Mouse (Mus musculus) hindbrain, postnatal 0 days (tissue): ENCODE data around the gene Mblac2. TPM values are rescaled to one million over a fixed set of nuclear protein-coding genes. Genes with fewer than 3 reads are reported as not detected.

Experiments used
- ATAC-seq: fragments of 200-750 bp; cut with Nextera tagmentation; 2 replicates; pipeline ENCODE4 v1.8.0; 2017; ENCODE audit warnings: mild to moderate bottlenecking, moderate TSS enrichment, moderate library complexity
- DNase-seq: peaks from one replicate; pipeline ENCODE4 v3.0.0-alpha.2; 2015; ENCODE audit warnings: low spot score
- H3K27ac ChIP-seq: fragments of 300-500 bp; sonication (generic); 2 replicates; pipeline ENCODE4 v1.5.1; 2014; ENCODE audit warnings: mild to moderate bottlenecking
- H3K27me3 ChIP-seq: fragments of 300-500 bp; sonication (generic); 2 replicates; pipeline ENCODE4 v1.6.1; 2014; ENCODE audit warnings: low read length, mixed read lengths; ENCODE audit not compliant: insufficient read depth
- H3K36me3 ChIP-seq: fragments of 300-500 bp; sonication (generic); 2 replicates; pipeline ENCODE4 v1.6.1; 2014; ENCODE audit warnings: low read length, mixed read lengths; ENCODE audit not compliant: insufficient read depth
- H3K4me1 ChIP-seq: fragments of 300-500 bp; sonication (generic); 2 replicates; pipeline ENCODE4 v1.6.1; 2014; ENCODE audit warnings: antibody characterized with exemption, low read length, mixed read lengths; ENCODE audit not compliant: insufficient read depth
- H3K4me2 ChIP-seq: fragments of 300-500 bp; sonication (generic); 2 replicates; pipeline ENCODE4 v1.6.1; 2014; ENCODE audit warnings: low read depth, mild to moderate bottlenecking, low read length, moderate library complexity, mixed read lengths
- H3K4me3 ChIP-seq: fragments of 300-500 bp; sonication (generic); 2 replicates; pipeline ENCODE4 v1.5.1; 2014; ENCODE audit warnings: low read length
- H3K9ac ChIP-seq: fragments of 300-500 bp; sonication (generic); replicated peaks from 2 replicates; pipeline ENCODE4 v1.6.1; 2014; ENCODE audit warnings: mild to moderate bottlenecking, low read length, moderate library complexity, mixed read lengths
- H3K9me3 ChIP-seq: fragments of 300-500 bp; sonication (generic); 2 replicates; pipeline ENCODE4 v1.6.1; 2016; ENCODE audit warnings: low read length, mixed read lengths
- CTCF ChIP-seq: IDR thresholded peaks from 2 replicates; pipeline ENCODE4 v1.5.1; 2016; ENCODE audit warnings: antibody characterized with exemption, control low read depth, low read depth
- WGBS: fragments of 180-500 bp; shearing (Covaris S2); extraction: QIAGEN DNeasy Blood & Tissue Kit; methylation state at CpG from one replicate; pipeline ENCODE4 v1.1.7; 2014; 5-methylcytosine and 5-hydroxymethylcytosine counted together
- polyA plus RNA-seq: library from polyadenylated mRNA; unstranded; fragments of >200 nt; fragmentation: Nextera tagmentation; extraction: Ambion mirVana; gene quantifications from 2 replicates; pipeline ENCODE4 v1.2.1, GENCODE M21; 2015
- total RNA-seq: library from RNA; depleted of rRNA; stranded (reverse); fragments of >200 nt; gene quantifications from 2 replicates; pipeline ENCODE4 v1.2.3, GENCODE M21; 2014; rRNA removed

Gene Mblac2
- total and polyA plus RNA-seq, 2 experiments from 2014 or later, result 38.2 to 64.7 TPM

- DNase-seq (no peak), ATAC-seq (no peak)
- H3K4me1 ChIP-seq, result no peaks in the 10 kb centered on the region
- H3K27ac ChIP-seq, result no peak overlapping the region
- H3K36me3 ChIP-seq, result peaks cover 6% of the 10 kb centered on the region; the same call in 1 of the 2 replicates
- no peak overlapping the region for H3K4me2 ChIP-seq
- no peak overlapping the region for H3K4me3 ChIP-seq
- no peaks in the 10 kb centered on the region for H3K27me3 ChIP-seq
- H3K9ac ChIP-seq, result no peak overlapping the region
- TF ChIP-seq CTCF, result no peak
- H3K9me3 ChIP-seq, result no peaks in the 10 kb centered on the region
- 62% methylated on average over 1 of the region's 1 CpGs for WGBS
Observed at GRCm38 (mm10) chr13:81793850-81794249, 82.7 kb downstream of the Mblac2 start.

- peak; percentile 62 for DNase-seq
- no peak overlapping the region for H3K9ac ChIP-seq
- no peaks in the 10 kb centered on the region for H3K27me3 ChIP-seq
- no peak for ATAC-seq
- H3K4me2 ChIP-seq, result no peak overlapping the region
- no peaks in the 10 kb centered on the region for H3K36me3 ChIP-seq
- 33% methylated on average over 3 of the region's 3 CpGs for WGBS
- no peaks in the 10 kb centered on the region for H3K4me1 ChIP-seq
- no peaks in the 10 kb centered on the region for H3K9me3 ChIP-seq
- H3K4me3 ChIP-seq, result no peak overlapping the region
- no peak overlapping the region for H3K27ac ChIP-seq
- TF ChIP-seq CTCF, result peak; percentile 54
Observed at GRCm38 (mm10) chr13:81801121-81801520, 90.0 kb downstream of the Mblac2 start.

Other genes starting within 250 kb of the Mblac2 start
- gene Adgrv1, start 78.2 kb upstream of the Mblac2 start, total RNA-seq, result 7.8 and 10.3 TPM in 2 replicates
- gene Adgrv1, start 78.2 kb upstream of the Mblac2 start, polyA plus RNA-seq, result 4.2 and 5.4 TPM in 2 replicates
- gene Lysmd3, start 53.7 kb upstream of the Mblac2 start, total RNA-seq, result 12.8 and 48.7 TPM in 2 replicates
- 10.3 and 12.5 TPM in 2 replicates for gene Lysmd3, start 53.7 kb upstream of the Mblac2 start, polyA plus RNA-seq
- 4.2 and 5.5 TPM in 2 replicates for gene Polr3g, start 328 bp upstream of the Mblac2 start, total RNA-seq
- 3.9 and 7.8 TPM in 2 replicates for gene Polr3g, start 328 bp upstream of the Mblac2 start, polyA plus RNA-seq
- 41.7 and 42.5 TPM in 2 replicates for gene Cetn3, start 71.7 kb downstream of the Mblac2 start, total RNA-seq
- gene Cetn3, start 71.7 kb downstream of the Mblac2 start, polyA plus RNA-seq, result 318 and 346 TPM in 2 replicates